Mouse (Mus musculus) layer of hippocampus, adult 2 months (tissue): ENCODE measurements at regions not wholly inside any gene's neighbourhood (a gene's known extent, or its start where the extent isn't known, plus 50 kb on each side); places are given as distances from the start of the nearest gene placed in this dataset.
A peak's percentile ranks its signal among the peaks of the same experiment; 100 is the strongest.

Experiments used
- DNase-seq, 2 experiments: peaks; one replicate each; pipeline ENCODE4 v3.0.0; 2022; ENCODE audit warnings: low spot score in 2 of 2
- H3K27ac ChIP-seq: fragments of 200-600 bp; 2 replicates; pipeline ENCODE4 v1.8.1; 2022
- H3K4me3 ChIP-seq: fragments of 200-600 bp; 2 replicates; pipeline ENCODE4 v1.8.1; 2022; ENCODE audit warnings: mild to moderate bottlenecking
- CTCF ChIP-seq: fragments of 200-600 bp; conservative IDR thresholded peaks from 2 replicates; pipeline ENCODE4 v1.8.1; 2022; ENCODE audit warnings: antibody characterized with exemption, mild to moderate bottlenecking, moderate library complexity

DNA sequence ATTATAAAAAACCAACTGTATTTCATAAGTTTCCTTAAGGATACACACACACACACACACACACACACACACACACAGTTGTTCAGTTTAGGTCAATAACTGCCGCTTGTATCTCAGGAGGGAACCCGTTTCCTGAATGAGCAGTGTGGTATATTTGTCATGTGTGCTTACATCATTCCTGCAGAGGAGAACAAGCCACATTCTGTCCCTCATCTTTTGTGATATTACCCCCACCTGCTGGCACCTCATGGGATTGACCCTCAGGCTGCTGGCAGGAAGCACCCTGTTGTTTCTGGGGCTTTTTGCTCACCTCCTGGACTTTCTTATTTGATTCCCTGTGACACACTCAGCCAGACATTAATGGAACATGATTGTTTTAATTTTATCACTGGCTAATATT lies 66.4 kb upstream of the Htr1a start:
- DNase-seq = peak; percentile 58 to 78
- no peak overlapping the region for H3K27ac ChIP-seq
- peak; percentile 79 for TF ChIP-seq CTCF
- H3K4me3 ChIP-seq = no peak overlapping the region

DNA sequence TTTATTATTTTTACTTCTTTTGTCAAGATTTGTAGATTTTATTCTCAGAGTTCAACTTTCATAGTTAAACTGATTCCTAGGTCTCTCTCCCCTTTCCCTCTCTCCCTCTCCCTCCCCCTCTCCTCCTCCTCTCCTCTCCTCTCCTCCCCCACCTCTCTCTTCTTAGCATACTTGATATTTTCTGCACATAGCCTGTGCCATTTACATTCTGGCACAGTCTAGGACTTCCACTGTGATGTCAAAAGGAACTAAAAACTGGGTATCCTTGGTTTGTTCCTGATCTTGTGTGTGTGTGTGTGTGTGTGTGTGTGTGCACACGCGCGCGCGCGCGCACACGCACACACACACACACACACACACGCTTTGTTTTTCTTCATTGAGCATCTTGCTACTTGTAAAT lies 64.9 kb upstream of the Htr1a start:
- TF ChIP-seq CTCF = no peak
- no peak for DNase-seq

DNA sequence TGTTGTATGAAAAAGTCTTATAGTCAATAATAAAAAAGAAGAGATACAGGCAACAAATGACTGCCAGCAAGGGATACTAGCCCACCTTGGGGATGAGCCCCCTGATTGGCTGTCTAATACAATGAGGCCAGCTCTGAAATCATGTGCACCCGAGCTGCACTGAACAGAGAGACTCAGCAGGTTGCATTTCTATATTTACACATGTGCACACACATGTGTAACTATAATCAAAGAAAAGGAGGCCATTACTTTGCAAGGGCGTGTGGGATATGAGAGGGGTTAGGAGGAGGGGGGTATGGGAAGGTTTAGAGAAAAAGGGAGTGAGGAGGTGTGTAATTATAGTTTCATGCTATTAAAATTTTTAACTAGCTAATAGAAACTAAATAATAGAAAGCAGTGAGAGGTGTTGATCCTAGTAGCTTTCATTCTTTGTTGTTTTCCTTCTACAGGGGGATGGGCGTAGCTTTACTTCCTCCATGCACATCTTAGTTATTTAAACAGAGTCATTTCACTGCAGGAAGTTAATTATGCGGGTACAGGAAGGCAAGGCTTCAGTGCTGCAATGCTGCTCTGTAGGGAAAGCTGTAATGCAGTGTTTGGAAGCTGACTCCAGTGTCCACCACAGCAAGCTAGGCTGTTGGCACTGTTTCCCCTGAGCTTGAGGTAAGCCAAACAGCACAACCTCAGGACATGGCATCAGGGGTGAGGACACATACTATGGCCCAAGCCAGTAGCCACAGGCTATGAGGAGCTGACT lies 56.2 kb upstream of the Htr1a start:
- TF ChIP-seq CTCF = no peak

More for the DNA sequence above, 64.9 kb upstream of the Htr1a start:
- Histone ChIP-seq H3K4me3 (no peak overlapping the region), H3K27ac (no peak overlapping the region)

More for the DNA sequence above, 56.2 kb upstream of the Htr1a start:
- Histone ChIP-seq H3K27ac (no peak overlapping the region), H3K4me3 (no peak overlapping the region)
- DNase-seq = no peak
